Mouse (Mus musculus) thymus, adult 18-20 months (tissue): ENCODE data around the gene Olfr1124.
"Not testable (repeated sequence)": the region's sequence is repeated elsewhere in the genome, so short reads cannot be mapped to it uniquely, and the experiment has no call there.

Experiments
- DNase-seq, 2 experiments: peaks; one replicate each; pipeline ENCODE4 v3.0.0; 2022; ENCODE audit warnings: mixed read lengths in 2 of 2

Olfr1124 gene

GRCm38 (mm10) chr2:87429975-87430374 lies at the start of gene Olfr1124:
Gene Olfr1124, plus strand, starts transcription at chr2:87430275.
- no peak for DNase-seq

DNA sequence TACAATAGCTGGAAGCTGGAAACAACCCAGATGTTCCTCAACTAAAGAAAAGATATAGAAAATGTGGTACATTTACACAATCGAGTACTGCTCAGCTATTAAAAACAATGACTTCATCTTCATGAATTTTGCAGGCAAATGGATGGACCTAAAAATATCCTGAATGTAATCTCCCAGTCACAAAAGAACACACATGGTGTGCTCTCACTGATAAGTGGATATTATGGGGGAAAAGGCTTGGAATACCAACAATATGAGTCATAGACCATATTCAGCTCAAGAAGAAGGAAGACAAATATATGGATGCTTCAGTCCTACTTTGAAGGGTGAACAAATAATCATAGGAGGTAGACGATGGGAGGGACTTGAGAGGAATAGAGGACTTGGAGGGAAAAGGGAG lies 46.1 kb upstream of the Olfr1124 start:
- no peak for DNase-seq

DNA sequence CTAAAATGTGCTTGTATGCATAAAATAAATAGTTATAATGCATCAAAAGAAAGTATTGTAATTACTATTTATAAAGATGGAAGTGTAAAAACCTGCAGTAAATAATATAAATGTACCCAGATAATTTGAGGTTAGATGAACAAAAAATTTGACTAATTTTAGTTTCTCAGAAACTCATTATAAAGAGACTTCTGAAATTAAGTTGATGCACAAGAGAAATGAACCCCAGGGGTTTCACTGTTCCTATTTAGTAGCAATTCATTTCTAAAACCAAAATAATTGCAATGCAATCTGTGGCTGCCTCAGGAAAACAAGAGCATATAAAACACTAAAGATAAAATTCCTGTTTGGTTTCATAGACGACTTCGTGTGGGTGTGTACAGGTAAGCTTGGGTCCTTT lies 44.5 kb upstream of the Olfr1124 start, which contains the start of gene Olfr1122:
TSS of gene Olfr1122 (plus strand) at position 301 of the 400 bp plus-strand sequence.
- DNase-seq: no peak

DNA sequence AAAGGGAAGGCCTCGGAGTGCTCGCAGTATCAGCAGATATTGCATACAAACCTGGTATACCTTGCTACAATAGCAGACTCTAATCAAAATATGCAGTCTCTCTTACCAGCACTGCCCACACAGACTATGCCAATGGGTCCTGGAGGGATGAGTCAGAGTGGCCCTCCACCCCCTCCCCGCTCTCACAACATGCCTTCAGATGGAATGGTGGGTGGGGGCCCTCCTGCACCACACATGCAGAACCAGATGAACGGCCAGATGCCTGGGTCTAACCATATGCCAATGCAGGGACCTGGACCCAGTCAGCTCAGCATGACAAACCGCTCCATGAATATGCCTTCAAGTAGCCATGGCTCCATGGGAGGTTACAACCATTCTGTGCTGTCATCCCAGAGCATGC lies 36.5 kb upstream of the Olfr1124 start:
- not testable (repeated sequence) for DNase-seq

GRCm38 (mm10) chr2:87394686-87395085 lies 35.4 kb upstream of the Olfr1124 start:
- not testable (repeated sequence) for DNase-seq

GRCm38 (mm10) chr2:87416335-87416734 lies 13.7 kb upstream of the Olfr1124 start, which contains the start of gene Olfr1123:
Gene Olfr1123, plus strand, starts transcription at chr2:87416635.
- DNase-seq: no peak

DNA sequence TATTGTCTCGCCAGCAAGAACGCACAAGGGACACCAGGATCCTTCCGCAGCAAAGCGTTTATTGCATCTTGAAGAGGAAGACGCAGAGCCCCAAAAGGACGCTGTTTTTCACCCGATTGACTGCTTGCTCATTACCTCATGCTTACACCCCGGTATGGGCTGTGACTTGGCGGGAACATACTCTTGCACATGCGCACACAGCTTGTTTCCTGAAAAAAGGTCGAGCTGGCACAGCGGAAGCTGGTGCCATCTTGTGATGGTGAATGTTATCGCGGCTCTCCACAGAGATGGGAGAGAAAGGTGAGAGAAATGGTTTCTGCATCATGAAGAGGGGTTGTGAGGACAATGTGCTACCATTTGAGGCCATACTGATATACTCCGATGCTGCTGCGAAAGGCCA lies 7.7 kb downstream of the Olfr1124 start:
- DNase-seq: no peak

GRCm38 (mm10) chr2:87453662-87454061 lies 23.6 kb downstream of the Olfr1124 start, which contains the start of gene Olfr1126:
Gene Olfr1126, plus strand, starts transcription at chr2:87453962.
- DNase-seq: no peak

- DNase-seq: no peak
Measured at GRCm38 (mm10) chr2:87461769-87462168, 31.7 kb downstream of the Olfr1124 start.

- DNase-seq: no peak
Measured at GRCm38 (mm10) chr2:87480207-87480606, 50.1 kb downstream of the Olfr1124 start.

DNA sequence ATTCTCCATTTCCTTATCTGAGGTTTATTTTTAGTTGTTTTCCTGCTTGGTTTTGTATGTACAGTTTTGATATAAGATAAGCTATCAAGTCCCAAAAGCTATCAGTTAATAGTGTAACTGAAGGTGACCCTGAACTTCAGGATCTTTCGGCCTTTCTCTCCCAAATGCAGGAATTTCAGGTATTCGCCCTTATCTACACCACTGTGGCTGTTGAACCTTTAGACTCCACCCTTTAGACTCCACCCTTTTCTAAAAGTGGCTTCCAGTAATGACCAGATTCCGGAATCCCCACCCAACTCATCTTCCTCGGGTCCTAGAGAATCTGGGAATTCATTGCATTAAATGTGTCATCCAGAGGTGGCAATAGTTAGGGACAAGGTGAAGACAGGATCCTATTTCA lies 51.1 kb downstream of the Olfr1124 start:
- no peak for DNase-seq

GRCm38 (mm10) chr2:87482276-87482675 lies 52.2 kb downstream of the Olfr1124 start:
- DNase-seq: no peak
